Mouse (Mus musculus) G1E (cell line): ENCODE results near the gene Slc8b1.

ENCODE experiments used
- CTCF ChIP-seq: IDR thresholded peaks from 2 replicates; pipeline ENCODE4 v1.5.1; 2012; ENCODE audit warnings: low read depth, low read length, inconsistent platforms, mixed read lengths
- GATA1 ChIP-seq: IDR thresholded peaks from 2 replicates; pipeline ENCODE4 v1.6.1; 2012; ENCODE audit warnings: borderline replicate concordance, low read length, inconsistent platforms, mixed read lengths
- GATA2 ChIP-seq: IDR thresholded peaks from 2 replicates; pipeline ENCODE4 v1.6.1; 2012; ENCODE audit warnings: low read depth, low read length, inconsistent platforms, borderline replicate concordance
- POLR2AphosphoS5 ChIP-seq: IDR thresholded peaks from 2 replicates; pipeline ENCODE4 v1.6.1; 2012; ENCODE audit warnings: low read depth, low read length, inconsistent platforms; ENCODE audit not compliant: insufficient replicate concordance
- TAL1 ChIP-seq: conservative IDR thresholded peaks from 2 replicates; pipeline ENCODE4 v1.6.1; 2012; ENCODE audit warnings: low read depth, low read length, inconsistent platforms, mixed read lengths

GRCm38 (mm10) chr5:120583511-120583910, 72.5 kb downstream of the Slc8b1 start:
- TF ChIP-seq CTCF: no peak
- TF ChIP-seq TAL1: no peak
- TF ChIP-seq GATA1: no peak
- TF ChIP-seq POLR2AphosphoS5: no peak
- TF ChIP-seq GATA2: no peak
